Mouse (Mus musculus) lung, postnatal 0 days (tissue): Measurements from ENCODE around the gene Trim62. TPM values are rescaled to one million over a fixed set of nuclear protein-coding genes. Genes with fewer than 3 reads are reported as not detected.
A peak's percentile ranks its signal among the peaks of the same experiment; 100 is the strongest.

Experiments
- ATAC-seq: fragments of 200-750 bp; cut with Nextera tagmentation; 2 replicates; pipeline ENCODE4 v1.8.0; 2017; ENCODE audit warnings: moderate library complexity
- DNase-seq: peaks from one replicate; pipeline ENCODE4 v3.0.0-alpha.2; 2016; ENCODE audit warnings: low spot score
- H3K27ac ChIP-seq: fragments of 300-500 bp; sonication (generic); 2 replicates; pipeline ENCODE4 v1.5.1; 2014; ENCODE audit warnings: antibody characterized with exemption, mild to moderate bottlenecking, low read length, mixed read lengths
- H3K27me3 ChIP-seq: fragments of 300-500 bp; sonication (generic); replicated peaks from 2 replicates; pipeline ENCODE4 v1.6.1; 2014; ENCODE audit warnings: low read length, mixed read lengths; ENCODE audit not compliant: insufficient read depth
- H3K36me3 ChIP-seq: fragments of 300-500 bp; sonication (generic); 2 replicates; pipeline ENCODE4 v1.6.1; 2014; ENCODE audit warnings: low read length, mixed read lengths; ENCODE audit not compliant: insufficient read depth
- H3K4me1 ChIP-seq: fragments of 300-500 bp; sonication (generic); 2 replicates; pipeline ENCODE4 v1.6.1; 2014; ENCODE audit warnings: antibody characterized with exemption, low read depth, low read length, mixed read lengths; ENCODE audit not compliant: insufficient read depth
- H3K4me2 ChIP-seq: fragments of 300-500 bp; sonication (generic); replicated peaks from 2 replicates; pipeline ENCODE4 v1.6.1; 2014; ENCODE audit warnings: low read depth, mild to moderate bottlenecking, low read length, moderate library complexity, mixed read lengths
- H3K4me3 ChIP-seq: fragments of 300-500 bp; sonication (generic); 2 replicates; pipeline ENCODE4 v1.5.1; 2014; ENCODE audit warnings: low read depth, low read length
- H3K9ac ChIP-seq: fragments of 300-500 bp; sonication (generic); replicated peaks from 2 replicates; pipeline ENCODE4 v1.6.1; 2014; ENCODE audit warnings: low read depth, mild to moderate bottlenecking
- H3K9me3 ChIP-seq: fragments of 300-500 bp; sonication (generic); 2 replicates; pipeline ENCODE4 v1.6.1; 2016; ENCODE audit warnings: low read length, mixed read lengths
- CTCF ChIP-seq: IDR thresholded peaks from 2 replicates; pipeline ENCODE4 v1.5.1; 2016; ENCODE audit warnings: antibody characterized with exemption, mild to moderate bottlenecking
- EP300 ChIP-seq: IDR thresholded peaks from 2 replicates; pipeline ENCODE4 v1.6.1; 2016; ENCODE audit warnings: antibody characterized with exemption, mild to moderate bottlenecking, control low read depth
- WGBS: fragments of 180-500 bp; shearing (Covaris S2); extraction: QIAGEN DNeasy Blood & Tissue Kit; methylation state at CpG from one replicate; pipeline ENCODE4 v1.1.7; 2014; 5-methylcytosine and 5-hydroxymethylcytosine counted together
- polyA plus RNA-seq: library from polyadenylated mRNA; unstranded; fragments of >200 nt; fragmentation: Nextera tagmentation; extraction: Ambion mirVana; gene quantifications from 2 replicates; pipeline ENCODE4 v1.2.1, GENCODE M21; 2015

The Trim62 gene
- polyA plus RNA-seq, 1 experiment from 2014 or later = 3.3 TPM

GRCm38 (mm10) chr4:128883801-128884710 lies 676 bp downstream of the Trim62 start:
- no peak overlapping the region for H3K27ac ChIP-seq
- peak; percentile 51 for ATAC-seq
- no peaks in the 10 kb centered on the region for H3K9me3 ChIP-seq
- H3K9ac ChIP-seq = peak overlapping the region; percentile 41
- peak overlapping the region; percentile 71 for H3K4me3 ChIP-seq
- DNase-seq = peak; percentile 23
- peaks cover 11% of the 10 kb centered on the region; the same call in 1 of the 2 replicates for H3K4me1 ChIP-seq
- peak overlapping the region; percentile 95 for H3K4me2 ChIP-seq
- no peaks in the 10 kb centered on the region for H3K36me3 ChIP-seq
- TF ChIP-seq CTCF (no peak), EP300 (no peak)
- WGBS = under 1% methylated on average over 90 of the region's 94 CpGs
- no peaks in the 10 kb centered on the region for H3K27me3 ChIP-seq

GRCm38 (mm10) chr4:128884711-128885095 lies 1.3 kb downstream of the Trim62 start:
- Histone ChIP-seq H3K4me2 (peak overlapping the region; percentile 95), H3K4me3 (peak overlapping the region; percentile 71), H3K4me1 (peaks cover 11% of the 10 kb centered on the region; the same call in 1 of the 2 replicates), H3K9ac (no peak overlapping the region), H3K9me3 (no peaks in the 10 kb centered on the region), H3K27ac (no peak overlapping the region), H3K27me3 (no peaks in the 10 kb centered on the region), H3K36me3 (no peaks in the 10 kb centered on the region)
- TF ChIP-seq EP300 (no peak), CTCF (no peak)
- DNase-seq (no peak), ATAC-seq (no peak)
- 37% methylated on average over 5 of the region's 5 CpGs for WGBS

- Histone ChIP-seq H3K4me3 (no peak overlapping the region), H3K36me3 (no peaks in the 10 kb centered on the region), H3K27ac (no peak overlapping the region), H3K27me3 (no peaks in the 10 kb centered on the region), H3K9me3 (no peaks in the 10 kb centered on the region), H3K4me1 (peaks cover 18% of the 10 kb centered on the region; the same call in 1 of the 2 replicates), H3K4me2 (no peak overlapping the region), H3K9ac (no peak overlapping the region)
- ATAC-seq (no peak), DNase-seq (no peak)
- TF ChIP-seq EP300 = no peak
- TF ChIP-seq CTCF = no peak
- 99% methylated on average over 8 of the region's 8 CpGs for WGBS
Observed at GRCm38 (mm10) chr4:128885540-128885939, 2.2 kb downstream of the Trim62 start.

- WGBS = 50% methylated on average over 5 of the region's 5 CpGs
- ATAC-seq (no peak), DNase-seq (no peak)
- no peak for TF ChIP-seq EP300
- no peak for TF ChIP-seq CTCF
- Histone ChIP-seq H3K27me3 (no peaks in the 10 kb centered on the region), H3K4me1 (peaks cover 26% of the 10 kb centered on the region), H3K36me3 (no peaks in the 10 kb centered on the region), H3K4me3 (no peak overlapping the region), H3K27ac (no peak overlapping the region), H3K9me3 (no peaks in the 10 kb centered on the region), H3K4me2 (no peak overlapping the region), H3K9ac (no peak overlapping the region)
Observed at GRCm38 (mm10) chr4:128886571-128886970, 3.2 kb downstream of the Trim62 start.

- ATAC-seq = no peak
Observed at GRCm38 (mm10) chr4:128887026-128887425, 3.6 kb downstream of the Trim62 start.

GRCm38 (mm10) chr4:128887641-128888091 lies 4.3 kb downstream of the Trim62 start:
- Histone ChIP-seq H3K4me3 (no peak overlapping the region), H3K9me3 (no peaks in the 10 kb centered on the region), H3K4me2 (no peak overlapping the region), H3K36me3 (no peaks in the 10 kb centered on the region), H3K27ac (no peak overlapping the region), H3K9ac (no peak overlapping the region), H3K4me1 (peaks cover 29% of the 10 kb centered on the region), H3K27me3 (no peaks in the 10 kb centered on the region)
- 77% methylated on average over 9 of the region's 9 CpGs for whole genome bisulfite sequencing
- ATAC-seq (no peak), DNase-seq (no peak)
- TF ChIP-seq CTCF = no peak
- TF ChIP-seq EP300 = no peak

More at GRCm38 (mm10) chr4:128887026-128887425, 3.6 kb downstream of the Trim62 start:
- Histone ChIP-seq H3K4me3 (no peak overlapping the region), H3K27me3 (no peaks in the 10 kb centered on the region), H3K9me3 (no peaks in the 10 kb centered on the region), H3K36me3 (no peaks in the 10 kb centered on the region), H3K4me1 (peaks cover 29% of the 10 kb centered on the region), H3K4me2 (no peak overlapping the region), H3K27ac (no peak overlapping the region), H3K9ac (no peak overlapping the region)
- WGBS = 70% methylated on average over 10 of the region's 10 CpGs
- DNase-seq = no peak
- TF ChIP-seq CTCF = no peak
